Mouse (Mus musculus) hindbrain, embryonic 10.5 days (tissue): ENCODE data around the gene Tbc1d10a. TPM values are rescaled to one million over a fixed set of nuclear protein-coding genes. Genes with fewer than 3 reads are reported as not detected.

Source experiments
- DNase-seq: peaks from one replicate; pipeline ENCODE4 v3.0.0-alpha.2; 2017; ENCODE audit warnings: low spot score
- H3K27ac ChIP-seq: fragments of 300-500 bp; sonication (generic); 2 replicates; pipeline ENCODE4 v1.5.1; 2016; ENCODE audit warnings: mild to moderate bottlenecking, moderate library complexity
- H3K27me3 ChIP-seq: fragments of 300-500 bp; sonication (generic); 2 replicates; pipeline ENCODE4 v1.6.1; 2016; ENCODE audit warnings: mild to moderate bottlenecking; ENCODE audit not compliant: poor library complexity, insufficient read depth, severe bottlenecking
- H3K36me3 ChIP-seq: fragments of 300-500 bp; sonication (generic); 2 replicates; pipeline ENCODE4 v1.6.1; 2016; ENCODE audit warnings: mild to moderate bottlenecking, moderate library complexity
- H3K4me1 ChIP-seq: fragments of 300-500 bp; sonication (generic); replicated peaks from 2 replicates; pipeline ENCODE4 v1.6.1; 2016; ENCODE audit warnings: mild to moderate bottlenecking
- H3K4me3 ChIP-seq: fragments of 300-500 bp; sonication (generic); 2 replicates; pipeline ENCODE4 v1.5.1; 2016; ENCODE audit warnings: mild to moderate bottlenecking, moderate library complexity
- H3K9me3 ChIP-seq: fragments of 300-500 bp; sonication (generic); 2 replicates; pipeline ENCODE4 v1.6.1; 2016; ENCODE audit warnings: mild to moderate bottlenecking, moderate library complexity
- WGBS: fragments of 180-500 bp; shearing (Covaris S2); methylation state at CpG from one replicate; pipeline ENCODE4 v1.1.7; 2016; 5-methylcytosine and 5-hydroxymethylcytosine counted together
- polyA plus RNA-seq: library from polyadenylated mRNA; unstranded; fragments of >200 nt; fragmentation: Nextera tagmentation; extraction: Ambion mirVana; gene quantifications from 2 replicates; pipeline ENCODE4 v1.2.1, GENCODE M21; 2016

Tbc1d10a gene
- polyA plus RNA-seq, 1 experiment from 2014 or later: 29.4 TPM

GRCm38 (mm10) chr11:4189182-4189581 is 2.6 kb downstream of the Tbc1d10a start:
- H3K27me3 ChIP-seq: peaks cover 8% of the 10 kb centered on the region; the same call in 1 of the 2 replicates
- 85% methylated on average over 6 of the region's 6 CpGs for WGBS

GRCm38 (mm10) chr11:4190677-4191076 is 4.1 kb downstream of the Tbc1d10a start:
- H3K27ac ChIP-seq: no peak overlapping the region
- DNase-seq: no peak
- H3K27me3 ChIP-seq: peaks cover 8% of the 10 kb centered on the region; the same call in 1 of the 2 replicates
- peaks cover 38% of the 10 kb centered on the region for H3K4me1 ChIP-seq
- WGBS: 85% methylated on average over 3 of the region's 3 CpGs
- no peak overlapping the region for H3K4me3 ChIP-seq
- no peaks in the 10 kb centered on the region; the same call in 1 of the 2 replicates for H3K36me3 ChIP-seq
- no peaks in the 10 kb centered on the region for H3K9me3 ChIP-seq

More at GRCm38 (mm10) chr11:4189182-4189581, 2.6 kb downstream of the Tbc1d10a start:
- no peaks in the 10 kb centered on the region; the same call in 1 of the 2 replicates for H3K36me3 ChIP-seq
- peaks cover 38% of the 10 kb centered on the region for H3K4me1 ChIP-seq
- H3K27ac ChIP-seq: no peak overlapping the region
- DNase-seq: no peak
- no peak overlapping the region for H3K4me3 ChIP-seq
- H3K9me3 ChIP-seq: no peaks in the 10 kb centered on the region

GRCm38 (mm10) chr11:4192757-4193156 is 6.2 kb downstream of the Tbc1d10a start:
- Histone ChIP-seq H3K4me3 (no peak overlapping the region), H3K9me3 (no peaks in the 10 kb centered on the region), H3K27ac (no peak overlapping the region), H3K36me3 (no peaks in the 10 kb centered on the region; the same call in 1 of the 2 replicates), H3K4me1 (peaks cover 28% of the 10 kb centered on the region), H3K27me3 (peaks cover 5% of the 10 kb centered on the region; the same call in 1 of the 2 replicates)
- no peak for DNase-seq
- 81% methylated on average over 3 of the region's 3 CpGs for WGBS

- DNase-seq: no peak
- H3K4me1 ChIP-seq: peaks cover 21% of the 10 kb centered on the region
- no peaks in the 10 kb centered on the region; the same call in 1 of the 2 replicates for H3K36me3 ChIP-seq
Measured at GRCm38 (mm10) chr11:4193420-4193819, 6.8 kb downstream of the Tbc1d10a start.

GRCm38 (mm10) chr11:4195597-4196031 is 9.0 kb downstream of the Tbc1d10a start:
- DNase-seq: no peak
- H3K27ac ChIP-seq: no peak overlapping the region
- WGBS: 79% methylated on average over 3 of the region's 3 CpGs
- H3K9me3 ChIP-seq: no peaks in the 10 kb centered on the region
- H3K36me3 ChIP-seq: no peaks in the 10 kb centered on the region; the same call in 1 of the 2 replicates
- H3K27me3 ChIP-seq: no peaks in the 10 kb centered on the region
- H3K4me1 ChIP-seq: peaks cover 16% of the 10 kb centered on the region
- H3K4me3 ChIP-seq: no peak overlapping the region

More at GRCm38 (mm10) chr11:4193420-4193819, 6.8 kb downstream of the Tbc1d10a start:
- Histone ChIP-seq H3K27me3 (no peaks in the 10 kb centered on the region), H3K9me3 (no peaks in the 10 kb centered on the region), H3K27ac (no peak overlapping the region), H3K4me3 (no peak overlapping the region)

- Histone ChIP-seq H3K36me3 (no peaks in the 10 kb centered on the region; the same call in 1 of the 2 replicates), H3K27ac (no peak overlapping the region), H3K4me3 (no peak overlapping the region), H3K4me1 (peaks cover 10% of the 10 kb centered on the region; the same call in 1 of the 2 replicates), H3K9me3 (no peaks in the 10 kb centered on the region), H3K27me3 (no peaks in the 10 kb centered on the region)
- 81% methylated on average over 8 of the region's 8 CpGs for WGBS
- no peak for DNase-seq
Measured at GRCm38 (mm10) chr11:4196636-4197035, 10.0 kb downstream of the Tbc1d10a start.

- Histone ChIP-seq H3K27me3 (no peaks in the 10 kb centered on the region), H3K4me3 (no peak overlapping the region), H3K27ac (no peak overlapping the region), H3K36me3 (no peaks in the 10 kb centered on the region), H3K4me1 (peaks cover 2% of the 10 kb centered on the region; the same call in 1 of the 2 replicates), H3K9me3 (no peaks in the 10 kb centered on the region)
- WGBS: 67% methylated on average over 1 of the region's 1 CpGs
- DNase-seq: no peak
Measured at GRCm38 (mm10) chr11:4197691-4198090, 11.1 kb downstream of the Tbc1d10a start.

- no peaks in the 10 kb centered on the region for H3K9me3 ChIP-seq
- no peak for DNase-seq
- H3K36me3 ChIP-seq: peaks cover 19% of the 10 kb centered on the region
- no peaks in the 10 kb centered on the region for H3K27me3 ChIP-seq
- H3K4me1 ChIP-seq: peaks cover 7% of the 10 kb centered on the region; the same call in 1 of the 2 replicates
- no peak overlapping the region for H3K27ac ChIP-seq
- no peak overlapping the region for H3K4me3 ChIP-seq
- WGBS: 88% methylated on average over 11 of the region's 11 CpGs
Measured at GRCm38 (mm10) chr11:4201981-4202700, 15.6 kb downstream of the Tbc1d10a start.

- H3K9me3 ChIP-seq: no peaks in the 10 kb centered on the region
- no peak overlapping the region for H3K27ac ChIP-seq
- WGBS: 87% methylated on average over 12 of the region's 12 CpGs
- H3K4me3 ChIP-seq: no peak overlapping the region
- H3K36me3 ChIP-seq: peaks cover 29% of the 10 kb centered on the region
- peaks cover 7% of the 10 kb centered on the region; the same call in 1 of the 2 replicates for H3K4me1 ChIP-seq
- H3K27me3 ChIP-seq: no peaks in the 10 kb centered on the region
- DNase-seq: no peak
Measured at GRCm38 (mm10) chr11:4202995-4203704, 16.6 kb downstream of the Tbc1d10a start.

- Histone ChIP-seq H3K9me3 (no peaks in the 10 kb centered on the region), H3K4me1 (peaks cover 7% of the 10 kb centered on the region; the same call in 1 of the 2 replicates), H3K36me3 (peaks cover 35% of the 10 kb centered on the region), H3K27me3 (no peaks in the 10 kb centered on the region), H3K27ac (no peak overlapping the region), H3K4me3 (no peak overlapping the region)
- 65% methylated on average over 2 of the region's 2 CpGs for WGBS
- no peak for DNase-seq
Measured at GRCm38 (mm10) chr11:4203705-4204074, 17.1 kb downstream of the Tbc1d10a start.

GRCm38 (mm10) chr11:4205097-4205655 is 18.6 kb downstream of the Tbc1d10a start:
- Histone ChIP-seq H3K4me3 (no peak overlapping the region), H3K36me3 (peaks cover 48% of the 10 kb centered on the region), H3K27ac (no peak overlapping the region), H3K4me1 (peaks cover 7% of the 10 kb centered on the region; the same call in 1 of the 2 replicates), H3K9me3 (no peaks in the 10 kb centered on the region), H3K27me3 (no peaks in the 10 kb centered on the region)
- 90% methylated on average over 5 of the region's 5 CpGs for WGBS
- no peak for DNase-seq

- no peak for DNase-seq
- H3K9me3 ChIP-seq: no peaks in the 10 kb centered on the region
- no peaks in the 10 kb centered on the region for H3K27me3 ChIP-seq
- H3K4me3 ChIP-seq: no peak overlapping the region
- 90% methylated on average over 7 of the region's 7 CpGs for WGBS
- H3K36me3 ChIP-seq: peaks cover 56% of the 10 kb centered on the region
- no peak overlapping the region for H3K27ac ChIP-seq
- peaks cover 7% of the 10 kb centered on the region; the same call in 1 of the 2 replicates for H3K4me1 ChIP-seq
Measured at GRCm38 (mm10) chr11:4205951-4206350, 19.4 kb downstream of the Tbc1d10a start.
